Mouse (Mus musculus): Measurements from ENCODE around the gene Gdpd5.

DNA sequence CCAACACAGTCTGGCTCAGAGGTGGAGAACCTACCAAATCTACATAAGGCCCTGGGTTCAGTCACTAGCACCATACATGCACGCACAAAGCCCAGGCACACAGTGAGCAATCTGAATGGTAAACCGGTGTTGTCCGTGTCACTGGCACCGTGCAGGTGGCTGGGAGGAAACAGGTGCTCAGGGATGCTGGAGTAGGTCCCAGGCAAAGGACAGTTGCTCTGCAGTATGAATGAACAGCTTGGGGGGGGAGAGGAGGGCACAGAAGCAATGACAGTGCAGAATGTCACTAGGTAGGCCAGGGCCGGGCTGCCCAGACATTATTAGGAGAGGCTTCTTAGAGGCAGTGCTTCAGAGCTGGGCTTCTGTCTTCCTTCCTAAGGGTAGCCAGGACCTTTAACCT, 6.1 kb downstream of the Gdpd5 start:
- TF ChIP-seq POLR2A (IDR thresholded peaks at IDR 0.05; ENCODE audit: insufficient read depth, low read depth, low read length) (no peak), CTCF (IDR thresholded peaks at IDR 0.05) (no peak)
